Mouse (Mus musculus): ENCODE data around the gene Lrsam1. TPM values are rescaled to one million over a fixed set of nuclear protein-coding genes. Genes with fewer than 3 reads are reported as not detected.
A peak's percentile ranks its signal among the peaks of the same experiment; 100 is the strongest.

Lrsam1 gene
- polyA plus RNA-seq, 1 experiment from 2014 or later: 9.7 TPM

GRCm38 (mm10) chr2:32904637-32905036 lies 56.8 kb downstream of the Lrsam1 start:
- Histone ChIP-seq H3K27me3 (no peaks in the 10 kb centered on the region), H3K4me2 (no peak overlapping the region), H3K4me1 (peaks cover 74% of the 10 kb centered on the region), H3K4me3 (no peak overlapping the region), H3K27ac (peak overlapping the region; percentile 39), H3K9me3 (no peaks in the 10 kb centered on the region), H3K36me3 (peaks cover 7% of the 10 kb centered on the region), H3K9ac (no peak overlapping the region)
- 81% methylated on average over 5 of the region's 5 CpGs for WGBS
- ATAC-seq (ENCODE audit: borderline replicate concordance, extremely low read depth, low FRiP score, low TSS enrichment): no peak

- Histone ChIP-seq H3K27me3 (no peaks in the 10 kb centered on the region), H3K9ac (no peak overlapping the region), H3K4me1 (peaks cover 76% of the 10 kb centered on the region), H3K4me3 (no peak overlapping the region), H3K9me3 (no peaks in the 10 kb centered on the region), H3K4me2 (no peak overlapping the region), H3K27ac (no peak overlapping the region), H3K36me3 (peaks cover 7% of the 10 kb centered on the region; the same call in 1 of the 2 replicates)
- no peak for ATAC-seq (ENCODE audit: borderline replicate concordance, extremely low read depth, low FRiP score, low TSS enrichment)
- WGBS: 72% methylated on average over 4 of the region's 4 CpGs
Observed at GRCm38 (mm10) chr2:32903470-32903869, 57.9 kb downstream of the Lrsam1 start.

- Histone ChIP-seq H3K27me3 (no peaks in the 10 kb centered on the region), H3K36me3 (peaks cover 7% of the 10 kb centered on the region; the same call in 1 of the 2 replicates), H3K4me1 (peaks cover 76% of the 10 kb centered on the region), H3K4me2 (no peak overlapping the region), H3K27ac (no peak overlapping the region), H3K9ac (no peak overlapping the region), H3K9me3 (no peaks in the 10 kb centered on the region), H3K4me3 (no peak overlapping the region)
- WGBS: 88% methylated on average over 9 of the region's 9 CpGs
- ATAC-seq (ENCODE audit: borderline replicate concordance, extremely low read depth, low FRiP score, low TSS enrichment): no peak
Observed at GRCm38 (mm10) chr2:32902126-32902525, 59.3 kb downstream of the Lrsam1 start.

GRCm38 (mm10) chr2:32898983-32899382 lies 62.4 kb downstream of the Lrsam1 start:
- peaks cover 8% of the 10 kb centered on the region; the same call in 1 of the 2 replicates for H3K36me3 ChIP-seq
- no peaks in the 10 kb centered on the region for H3K9me3 ChIP-seq
- 38% methylated on average over 7 of the region's 7 CpGs for WGBS
- H3K9ac ChIP-seq: no peak overlapping the region
- H3K4me2 ChIP-seq: no peak overlapping the region
- peaks cover 77% of the 10 kb centered on the region for H3K4me1 ChIP-seq
- 0 out of 2 replicates have a peak, but pooled peaks have one; percentile 24 for ATAC-seq (ENCODE audit: borderline replicate concordance, extremely low read depth, low FRiP score, low TSS enrichment)
- H3K27me3 ChIP-seq: no peaks in the 10 kb centered on the region
- H3K27ac ChIP-seq: peak overlapping the region; percentile 53
- H3K4me3 ChIP-seq: no peak overlapping the region

- 0 out of 2 replicates have a peak overlapping the region, but pooled peaks have one; percentile 21 for H3K4me2 ChIP-seq
Observed at GRCm38 (mm10) chr2:32896507-32897147, 64.8 kb downstream of the Lrsam1 start.

DNA sequence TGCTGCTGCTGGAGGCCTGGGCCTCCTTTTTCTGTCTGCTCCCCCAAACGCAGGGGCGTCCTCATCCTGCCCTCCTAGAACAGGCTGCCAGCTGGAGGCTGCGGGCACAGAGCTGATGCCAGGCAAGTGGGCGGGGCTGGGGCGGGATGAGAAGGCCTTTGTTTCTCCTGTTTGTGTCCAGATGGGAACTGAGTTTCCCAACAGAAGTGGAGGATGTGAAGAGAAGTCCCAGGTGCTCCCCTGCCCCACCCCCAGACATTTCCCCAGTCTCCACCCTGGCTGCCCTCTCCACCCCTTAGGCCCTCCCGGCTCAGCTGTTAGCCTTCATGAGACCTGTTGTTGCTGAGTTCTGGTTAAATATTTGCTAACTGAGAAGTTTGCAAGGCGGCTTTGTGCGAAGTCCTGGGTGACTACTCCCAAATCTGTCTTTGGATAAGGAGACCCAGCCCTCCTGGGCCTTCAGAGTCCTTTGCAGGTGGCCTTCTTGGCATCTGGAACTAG lies 65.8 kb downstream of the Lrsam1 start:
- Histone ChIP-seq H3K27ac (peak overlapping the region; percentile 76), H3K36me3 (peaks cover 11% of the 10 kb centered on the region; the same call in 1 of the 2 replicates), H3K4me3 (no peak overlapping the region; the same call in 1 of the 2 replicates), H3K9me3 (no peaks in the 10 kb centered on the region), H3K9ac (no peak overlapping the region), H3K27me3 (no peaks in the 10 kb centered on the region), H3K4me1 (peaks cover 84% of the 10 kb centered on the region), H3K4me2 (peak overlapping the region; percentile 31)
- WGBS: 40% methylated on average over 8 of the region's 8 CpGs
- peak; percentile 35; the same call in 1 of the 2 replicates for ATAC-seq (ENCODE audit: borderline replicate concordance, extremely low read depth, low FRiP score, low TSS enrichment)

More at GRCm38 (mm10) chr2:32896507-32897147, 64.8 kb downstream of the Lrsam1 start:
- H3K27ac ChIP-seq: peak overlapping the region; percentile 76
- H3K4me3 ChIP-seq: no peak overlapping the region
- H3K36me3 ChIP-seq: peaks cover 16% of the 10 kb centered on the region; the same call in 1 of the 2 replicates
- no peaks in the 10 kb centered on the region for H3K27me3 ChIP-seq
- peaks cover 77% of the 10 kb centered on the region for H3K4me1 ChIP-seq
- ATAC-seq (ENCODE audit: borderline replicate concordance, extremely low read depth, low FRiP score, low TSS enrichment): no peak
- 60% methylated on average over 10 of the region's 10 CpGs for WGBS
- no peaks in the 10 kb centered on the region for H3K9me3 ChIP-seq
- H3K9ac ChIP-seq: no peak overlapping the region

DNA sequence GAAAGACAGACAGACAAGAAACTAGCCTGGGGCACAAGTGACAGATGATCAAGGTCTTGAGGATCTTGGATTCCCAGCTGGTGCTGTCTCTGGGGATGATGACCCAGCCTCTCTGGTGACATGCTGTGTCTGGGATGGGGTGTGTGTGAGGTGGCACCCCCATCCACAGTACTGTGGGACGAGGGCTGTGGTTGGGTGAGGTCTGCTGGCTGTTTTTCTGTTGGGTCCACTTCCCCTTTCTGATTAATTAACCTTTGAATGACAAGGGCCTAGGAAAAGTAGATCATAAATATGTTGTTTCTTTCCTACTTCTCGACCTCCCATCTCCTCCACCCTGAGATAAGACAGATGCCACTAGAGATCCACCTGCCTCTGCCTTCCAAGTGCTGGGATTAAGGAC lies 67.3 kb downstream of the Lrsam1 start:
- Histone ChIP-seq H3K4me2 (no peak overlapping the region), H3K27ac (no peak overlapping the region), H3K36me3 (peaks cover 9% of the 10 kb centered on the region; the same call in 1 of the 2 replicates), H3K4me1 (peaks cover 88% of the 10 kb centered on the region), H3K9ac (no peak overlapping the region), H3K27me3 (no peaks in the 10 kb centered on the region), H3K9me3 (no peaks in the 10 kb centered on the region), H3K4me3 (no peak overlapping the region)
- no peak for ATAC-seq (ENCODE audit: borderline replicate concordance, extremely low read depth, low FRiP score, low TSS enrichment)
- 53% methylated on average over 2 of the region's 2 CpGs for WGBS

DNA sequence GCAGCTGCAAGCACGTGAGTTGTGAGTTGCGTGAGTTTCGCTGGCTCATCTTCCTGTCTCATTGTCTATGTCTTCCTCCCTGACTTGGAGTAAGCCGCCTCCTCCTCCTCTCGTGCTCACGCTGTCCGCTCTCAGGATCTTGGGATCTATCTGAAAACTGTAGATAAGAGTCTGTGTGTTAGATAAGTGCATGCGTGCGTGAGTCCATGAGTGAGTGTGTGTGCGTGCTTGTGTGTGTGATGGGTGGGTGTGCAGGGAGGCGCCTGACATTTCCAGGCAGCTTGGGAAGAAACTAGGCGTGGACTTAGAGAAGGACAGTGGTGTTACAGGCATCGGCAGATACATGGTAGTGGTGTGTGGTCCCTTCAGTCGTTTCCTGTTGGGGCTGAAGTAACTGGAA lies 68.9 kb downstream of the Lrsam1 start:
- Histone ChIP-seq H3K27me3 (no peaks in the 10 kb centered on the region), H3K36me3 (peaks cover 9% of the 10 kb centered on the region; the same call in 1 of the 2 replicates), H3K27ac (no peak overlapping the region), H3K9ac (no peak overlapping the region), H3K4me2 (no peak overlapping the region), H3K9me3 (no peaks in the 10 kb centered on the region), H3K4me1 (peaks cover 87% of the 10 kb centered on the region), H3K4me3 (no peak overlapping the region)
- ATAC-seq (ENCODE audit: borderline replicate concordance, extremely low read depth, low FRiP score, low TSS enrichment): no peak
- WGBS: 65% methylated on average over 14 of the region's 14 CpGs

- no peaks in the 10 kb centered on the region for H3K9me3 ChIP-seq
- 35% methylated on average over 9 of the region's 9 CpGs for WGBS
- peak overlapping the region; percentile 25 for H3K27ac ChIP-seq
- ATAC-seq (ENCODE audit: borderline replicate concordance, extremely low read depth, low FRiP score, low TSS enrichment): no peak
- H3K27me3 ChIP-seq: no peaks in the 10 kb centered on the region
- H3K9ac ChIP-seq: no peak overlapping the region
- H3K4me2 ChIP-seq: no peak overlapping the region
- peaks cover 9% of the 10 kb centered on the region; the same call in 1 of the 2 replicates for H3K36me3 ChIP-seq
- no peak overlapping the region for H3K4me3 ChIP-seq
- H3K4me1 ChIP-seq: peaks cover 82% of the 10 kb centered on the region
Observed at GRCm38 (mm10) chr2:32891278-32891677, 70.1 kb downstream of the Lrsam1 start.

- peaks cover 75% of the 10 kb centered on the region for H3K4me1 ChIP-seq
- H3K27ac ChIP-seq: peak overlapping the region; percentile 25
- 57% methylated on average over 3 of the region's 3 CpGs for WGBS
- no peak overlapping the region for H3K4me2 ChIP-seq
- ATAC-seq (ENCODE audit: borderline replicate concordance, extremely low read depth, low FRiP score, low TSS enrichment): no peak
- H3K36me3 ChIP-seq: peaks cover 9% of the 10 kb centered on the region; the same call in 1 of the 2 replicates
- no peak overlapping the region for H3K4me3 ChIP-seq
- no peaks in the 10 kb centered on the region for H3K27me3 ChIP-seq
- H3K9ac ChIP-seq: no peak overlapping the region
- no peaks in the 10 kb centered on the region for H3K9me3 ChIP-seq
Observed at GRCm38 (mm10) chr2:32890280-32890679, 71.1 kb downstream of the Lrsam1 start.

DNA sequence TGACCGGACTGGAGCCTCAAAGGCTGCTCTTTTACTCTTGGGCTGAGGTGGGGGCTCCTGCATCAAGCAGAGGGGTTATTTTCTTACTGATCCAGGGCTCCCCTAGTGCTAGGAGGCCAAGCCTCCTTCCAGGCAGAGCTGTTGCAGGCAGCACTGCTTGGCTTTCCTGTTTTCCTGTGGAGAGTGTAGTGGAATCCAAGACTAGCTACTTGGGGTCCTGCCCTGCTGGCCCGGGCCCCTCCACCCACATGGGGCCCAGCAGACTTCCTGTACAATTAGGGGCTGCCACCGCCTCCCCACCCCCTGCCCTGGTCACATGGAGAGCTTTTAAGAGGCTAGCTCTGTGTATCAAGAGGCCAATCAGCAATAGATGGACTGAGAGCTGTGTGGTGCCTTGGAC lies 72.9 kb downstream of the Lrsam1 start:
- Histone ChIP-seq H3K9me3 (no peaks in the 10 kb centered on the region), H3K4me3 (no peak overlapping the region), H3K4me2 (peak overlapping the region; percentile 25; the same call in 1 of the 2 replicates), H3K9ac (peak overlapping the region; percentile 33; the same call in 1 of the 2 replicates), H3K27me3 (no peaks in the 10 kb centered on the region), H3K36me3 (peaks cover 5% of the 10 kb centered on the region; the same call in 1 of the 2 replicates), H3K27ac (peak overlapping the region; percentile 90), H3K4me1 (peaks cover 77% of the 10 kb centered on the region)
- peak; percentile 33 for ATAC-seq (ENCODE audit: borderline replicate concordance, extremely low read depth, low FRiP score, low TSS enrichment)
- WGBS: 22% methylated on average over 3 of the region's 3 CpGs

- Histone ChIP-seq H3K9ac (peak overlapping the region; percentile 33; the same call in 1 of the 2 replicates), H3K27ac (peak overlapping the region; percentile 90), H3K4me2 (peak overlapping the region; percentile 25; the same call in 1 of the 2 replicates), H3K4me3 (no peak overlapping the region), H3K4me1 (peaks cover 82% of the 10 kb centered on the region), H3K9me3 (no peaks in the 10 kb centered on the region), H3K36me3 (peaks cover under 1% of the 10 kb centered on the region; the same call in 1 of the 2 replicates), H3K27me3 (no peaks in the 10 kb centered on the region)
- WGBS: 5% methylated on average over 9 of the region's 9 CpGs
- peak; percentile 40; the same call in 1 of the 2 replicates for ATAC-seq (ENCODE audit: borderline replicate concordance, extremely low read depth, low FRiP score, low TSS enrichment)
Observed at GRCm38 (mm10) chr2:32888029-32888428, 73.4 kb downstream of the Lrsam1 start.

Measured in lung, embryonic 15.5 days (tissue).